Mouse (Mus musculus) left cerebral cortex, adult 8-10 months (tissue): ENCODE measurements around the gene Palmd. TPM values are rescaled to one million over a fixed set of nuclear protein-coding genes. Genes with fewer than 3 reads are reported as not detected.

Source experiments
- DNase-seq, 2 experiments: peaks; one replicate each; pipeline ENCODE4 v3.0.0; 2022; ENCODE audit warnings: low spot score in 2 of 2
- total RNA-seq, 4 experiments: library from RNA; stranded (reverse); gene quantifications; 2 replicates each; pipeline ENCODE4 v1.2.4; 2022

The Palmd gene
- total RNA-seq, 4 experiments from 2014 or later = 10.6 to 15.4 (median 13.0) TPM

DNA sequence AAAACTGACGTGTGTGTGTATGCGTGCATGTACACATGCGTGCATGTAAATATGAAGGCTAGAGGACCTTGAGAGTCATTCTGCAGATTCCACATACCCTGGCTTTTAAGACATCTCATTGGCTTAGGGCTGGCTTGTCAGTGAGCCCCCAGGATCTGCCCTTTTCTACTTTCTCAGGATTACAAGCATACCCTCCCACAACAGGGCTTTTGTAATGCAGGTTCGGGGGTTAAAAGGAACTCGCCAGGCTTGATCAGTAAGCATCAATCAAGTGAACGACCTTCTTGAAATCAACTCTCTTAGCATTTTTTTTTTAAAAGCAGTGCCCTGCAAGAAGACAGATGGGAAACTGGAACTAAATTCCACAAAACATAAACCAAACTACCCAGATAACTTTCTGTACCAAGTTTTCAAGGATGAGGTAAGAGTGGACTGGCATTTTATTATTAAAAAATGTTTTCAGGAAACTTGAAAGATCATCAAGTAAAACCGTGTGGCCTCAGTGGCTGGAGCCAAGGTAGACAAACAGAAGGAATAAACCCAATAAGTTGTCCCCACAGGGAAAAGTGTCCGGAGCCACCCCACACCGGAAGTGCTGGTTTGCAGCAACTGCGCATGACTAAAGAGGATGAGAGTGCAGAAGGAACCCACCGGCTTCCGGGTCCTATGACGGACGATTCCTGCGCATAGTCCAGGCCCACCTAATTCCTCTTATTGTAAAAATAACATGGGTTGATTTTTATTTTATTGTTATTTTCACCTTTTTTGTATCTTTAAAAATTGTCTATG is 7.2 kb downstream of the Palmd start:
- DNase-seq = no peak

DNA sequence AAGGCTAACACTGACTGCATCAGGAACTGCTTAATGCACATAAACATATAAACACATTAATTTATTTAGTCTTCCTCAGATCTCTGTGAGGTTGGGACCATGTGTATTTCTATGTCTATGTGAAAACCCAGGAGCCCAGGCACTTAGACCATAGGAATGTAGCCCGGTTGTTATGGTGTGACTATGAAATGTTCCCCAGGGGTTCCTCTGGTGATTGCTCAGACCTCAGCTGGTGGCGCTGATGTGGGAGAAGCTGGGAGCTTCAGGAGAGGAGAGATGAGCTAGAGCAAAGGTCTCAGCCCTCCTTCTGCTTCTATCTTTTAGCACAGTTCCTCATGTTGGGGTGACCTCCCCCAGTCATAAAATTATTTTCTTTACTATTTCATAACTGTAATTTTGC is 8.4 kb downstream of the Palmd start:
- DNase-seq = no peak

GRCm38 (mm10) chr3:116955061-116955460 is 13.7 kb downstream of the Palmd start:
- DNase-seq = no peak

DNA sequence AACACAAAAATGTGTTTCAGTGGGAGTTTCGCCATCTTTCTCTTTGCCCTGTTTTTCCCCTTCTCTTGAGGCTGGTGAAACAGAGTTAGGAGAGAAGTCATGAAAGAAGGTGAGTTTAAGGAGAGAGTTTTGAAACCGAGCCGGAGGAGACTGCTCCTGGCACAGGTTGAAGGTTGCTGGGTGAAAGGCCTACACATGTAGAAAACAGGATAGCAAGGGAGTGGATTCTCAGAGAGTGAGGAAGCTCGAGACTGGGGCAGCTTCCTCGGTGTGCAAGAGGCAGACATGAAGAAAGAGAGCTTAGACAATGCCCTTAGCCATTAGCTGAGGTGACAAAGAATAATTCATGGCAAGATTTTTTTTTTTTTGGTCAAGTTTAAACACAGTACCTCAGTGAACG is 15.4 kb downstream of the Palmd start:
- DNase-seq = no peak

- DNase-seq = no peak
Observed at GRCm38 (mm10) chr3:116952242-116952899, 16.4 kb downstream of the Palmd start.

DNA sequence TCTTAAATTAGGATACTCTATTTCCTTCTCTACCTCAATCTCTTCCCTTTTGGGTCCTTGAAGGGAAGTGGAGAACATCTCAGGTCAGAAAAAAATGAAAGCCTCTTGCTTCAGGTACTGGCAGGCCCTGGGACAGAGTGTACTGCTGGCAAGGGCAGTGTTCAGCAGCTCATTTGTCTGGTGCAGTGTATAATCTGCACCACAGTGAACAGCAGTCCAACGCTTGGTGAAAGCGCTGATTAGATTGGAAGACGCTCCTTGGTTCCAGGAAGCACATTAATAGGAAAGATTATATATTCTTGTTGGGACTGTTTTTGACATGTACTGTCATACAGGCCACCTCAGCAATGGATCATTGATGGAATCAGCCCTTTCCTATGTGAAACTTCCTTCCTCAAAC is 17.3 kb downstream of the Palmd start:
- no peak for DNase-seq

- DNase-seq = no peak
Observed at GRCm38 (mm10) chr3:116950665-116951115, 18.1 kb downstream of the Palmd start.

GRCm38 (mm10) chr3:116946476-116946875 is 22.3 kb downstream of the Palmd start:
- DNase-seq = no peak

DNA sequence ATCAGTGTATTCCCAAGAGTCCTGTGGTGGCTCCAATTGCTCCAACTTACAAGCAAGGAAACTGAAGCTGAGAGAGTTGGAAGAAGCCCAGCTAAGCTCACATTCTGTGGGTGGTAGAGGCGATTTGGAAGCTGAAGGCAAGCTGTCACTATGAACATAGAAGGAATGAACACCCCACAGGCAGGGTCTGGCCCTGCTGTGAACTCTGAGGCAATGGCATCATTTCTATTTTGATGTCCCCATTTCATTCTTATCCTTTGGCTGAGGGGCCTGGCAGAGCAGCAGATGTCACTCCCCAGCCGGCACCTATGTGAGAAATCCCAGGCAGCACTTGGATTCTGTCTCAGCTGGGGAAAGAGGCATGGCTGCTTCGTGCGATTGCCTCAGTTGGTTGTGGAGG is 25.4 kb downstream of the Palmd start:
- peak in 1 of 2 experiments; percentile 33 for DNase-seq

GRCm38 (mm10) chr3:116942751-116943150 is 26.0 kb downstream of the Palmd start:
- no peak for DNase-seq

DNA sequence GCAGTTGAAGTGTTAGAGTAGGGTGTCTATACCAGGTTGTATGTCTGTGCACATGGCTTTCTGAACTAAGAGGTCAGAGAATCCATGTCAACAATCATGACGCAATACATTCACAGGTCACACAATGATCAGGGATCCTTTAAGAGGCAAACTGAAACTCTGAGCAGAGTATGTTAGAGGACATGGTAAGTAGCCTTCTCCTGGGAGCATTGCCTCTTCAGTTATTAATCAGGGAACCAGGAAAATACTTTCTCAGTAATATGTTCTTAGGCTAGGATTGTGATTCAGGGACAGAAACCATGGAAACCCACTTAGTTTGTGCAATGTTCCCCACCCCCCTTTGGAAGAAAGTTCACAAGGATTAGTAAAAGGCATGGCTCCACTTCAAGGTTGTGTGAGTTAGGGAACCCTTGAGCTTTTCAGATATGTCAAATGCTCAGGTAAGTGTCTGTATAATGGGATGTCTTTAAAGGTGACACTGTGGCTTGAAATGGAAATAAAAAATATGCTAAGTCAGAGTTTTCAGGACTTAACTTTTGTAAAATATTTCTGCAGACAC is 27.1 kb downstream of the Palmd start:
- no peak for DNase-seq

DNA sequence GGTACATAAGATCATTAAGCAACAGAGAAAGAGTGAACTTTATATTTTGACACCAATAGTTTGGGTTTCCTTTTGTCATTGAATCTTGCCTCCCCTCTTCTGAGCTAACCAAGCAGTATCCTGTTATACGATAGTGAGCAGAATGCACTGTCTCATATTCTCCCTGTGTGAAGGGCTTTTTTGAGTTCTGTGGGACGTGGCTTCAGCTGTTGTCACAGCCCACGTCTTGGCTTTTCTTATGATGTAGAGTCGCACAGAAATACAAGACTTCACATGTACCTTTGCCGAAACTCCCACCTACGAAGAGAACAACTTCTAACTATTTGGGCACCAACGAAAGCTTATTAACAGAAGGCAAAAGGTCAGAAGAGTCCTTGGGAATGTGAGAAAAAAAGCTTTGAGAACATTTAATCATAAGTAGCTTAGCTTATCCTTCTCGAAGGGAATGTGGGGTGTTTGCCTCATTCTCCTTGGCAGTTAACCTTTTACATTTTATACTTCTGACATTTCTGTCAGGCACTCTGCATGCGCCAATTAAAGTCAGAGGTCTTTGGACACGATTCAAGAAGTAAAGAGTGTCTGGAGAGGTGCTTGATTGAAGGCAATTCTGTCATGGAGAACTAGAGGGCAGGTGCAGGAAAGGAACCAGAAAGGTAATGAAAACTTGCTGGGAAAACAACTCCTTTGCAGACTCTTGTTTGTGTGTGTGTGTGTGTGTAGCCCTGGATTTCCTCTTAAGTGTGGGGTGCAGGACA is 27.8 kb downstream of the Palmd start:
- peak in 1 of 2 experiments; percentile 58 for DNase-seq

DNA sequence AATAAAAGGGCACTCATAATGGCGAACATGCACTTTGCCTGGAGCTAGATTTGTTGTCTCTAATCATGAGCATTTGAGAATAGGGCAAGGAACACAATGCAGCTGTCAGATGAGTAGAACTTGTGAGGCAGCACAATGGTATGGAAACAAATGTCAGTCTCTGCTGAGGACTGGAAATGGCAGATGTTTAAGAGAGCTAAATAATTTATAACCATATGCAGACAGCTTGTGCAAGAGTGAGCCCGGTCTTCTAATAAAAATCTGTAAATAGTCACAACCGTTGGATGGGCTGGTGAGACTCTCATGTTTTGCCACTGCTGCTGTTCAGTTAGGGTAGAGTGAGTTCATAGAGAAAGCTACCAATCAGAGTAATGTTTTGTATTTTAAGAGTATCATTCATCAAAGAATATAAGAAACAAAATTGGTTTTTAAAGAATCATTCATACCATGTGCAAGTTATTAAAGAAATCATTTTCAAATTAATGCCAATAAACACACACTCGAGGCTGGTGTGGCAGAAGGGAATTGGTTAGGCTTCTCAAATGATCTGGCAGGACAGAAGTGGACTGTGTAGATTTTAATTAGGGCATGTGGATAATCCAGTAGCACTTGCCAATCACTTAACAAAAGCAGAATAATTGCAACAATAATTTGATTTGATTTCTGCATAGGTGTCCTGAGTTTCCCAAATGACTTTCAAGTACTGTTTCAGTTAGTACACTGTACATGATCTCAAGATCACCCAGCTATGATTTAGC is 31.7 kb downstream of the Palmd start:
- no peak for DNase-seq

DNA sequence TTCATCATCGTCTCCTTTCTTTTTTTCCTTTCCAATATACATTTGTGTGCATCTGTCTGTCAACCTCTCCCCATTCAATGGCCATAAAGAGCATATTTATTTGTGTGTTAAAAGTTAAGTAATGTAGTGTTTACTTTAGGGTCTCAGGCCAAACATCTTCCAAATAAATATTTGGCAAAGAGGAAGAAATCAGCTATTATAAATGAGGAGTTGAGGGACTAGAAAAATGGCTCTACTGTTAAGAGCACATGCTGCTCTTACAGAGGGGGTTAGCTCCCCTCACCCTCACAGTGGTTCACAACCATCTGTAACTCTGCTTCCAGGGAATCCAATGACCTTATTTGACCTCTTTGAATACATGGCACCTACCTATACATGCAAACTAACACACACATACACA is 35.6 kb downstream of the Palmd start:
- DNase-seq = no peak

DNA sequence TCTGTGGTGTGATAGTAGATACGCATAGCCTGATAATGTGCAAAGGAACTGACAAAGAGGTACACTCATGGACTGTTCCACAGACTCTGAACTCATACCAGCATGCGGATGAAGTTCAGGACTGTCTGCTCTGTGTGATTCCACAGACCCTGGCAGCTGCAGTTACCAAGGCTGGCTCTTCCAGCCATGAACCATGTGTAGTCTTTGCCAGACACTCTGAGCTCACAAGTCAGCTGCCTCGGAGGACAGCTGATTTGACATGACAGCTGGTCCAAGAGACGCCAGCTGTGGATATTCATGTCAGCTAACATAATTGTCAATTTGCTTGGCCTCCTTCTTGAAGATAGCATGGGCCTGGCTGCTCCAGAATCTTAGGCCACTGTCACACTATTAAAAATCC is 39.8 kb downstream of the Palmd start:
- no peak for DNase-seq

DNA sequence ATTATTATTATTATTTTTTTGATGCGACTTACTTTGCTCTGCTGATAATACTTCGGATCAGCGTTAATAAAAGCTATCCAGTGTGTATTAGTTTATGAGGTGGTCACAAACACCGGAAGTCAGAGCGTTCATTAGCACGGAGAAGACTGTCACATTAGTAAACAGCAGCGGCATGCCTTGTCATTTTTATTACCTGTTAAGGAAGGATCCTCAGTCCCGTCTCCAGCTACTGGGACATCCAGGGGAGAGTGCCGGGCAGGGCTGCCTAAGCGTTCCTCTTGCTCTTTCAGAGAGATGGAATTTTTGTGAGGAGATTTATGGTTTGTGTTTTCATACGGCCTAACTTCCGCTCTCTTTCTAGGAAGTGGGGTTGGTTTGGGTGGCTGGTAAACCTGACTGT is 45.7 kb downstream of the Palmd start:
- no peak for DNase-seq

GRCm38 (mm10) chr3:116921535-116921934 is 47.3 kb downstream of the Palmd start:
- DNase-seq = no peak

GRCm38 (mm10) chr3:116917016-116917415 is 51.8 kb downstream of the Palmd start:
- no peak for DNase-seq

- no peak for DNase-seq
Observed at GRCm38 (mm10) chr3:116914931-116915330, 53.9 kb downstream of the Palmd start.

GRCm38 (mm10) chr3:116914374-116914773 is 54.4 kb downstream of the Palmd start:
- DNase-seq = no peak

DNA sequence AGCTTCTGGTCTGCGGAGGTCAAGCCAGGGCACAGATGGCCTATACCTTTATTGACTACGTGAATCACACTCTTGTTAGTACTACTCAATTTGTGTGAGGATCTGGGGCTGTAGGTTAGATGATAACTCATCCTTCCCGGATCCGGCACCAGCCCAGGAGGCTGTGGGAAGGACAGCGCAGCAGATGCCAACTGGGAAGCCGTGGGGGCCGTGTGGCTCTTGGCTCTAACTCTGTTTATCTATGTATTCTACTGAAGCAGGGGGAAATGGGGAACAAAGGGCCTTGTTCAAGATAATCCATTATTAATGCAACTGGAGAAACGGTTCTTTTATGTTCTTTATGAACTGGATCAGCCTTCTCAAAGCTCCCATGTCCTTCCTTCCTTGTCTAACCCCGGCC is 62.2 kb downstream of the Palmd start:
- DNase-seq = no peak
